Mouse (Mus musculus): Measurements from ENCODE around the gene Gm37240.

The Gm37240 gene

GRCm38 (mm10) chr3:85619345-85619744 is 268.0 kb downstream of the Gm37240 start:
- DNase-seq, result no peak

GRCm38 (mm10) chr3:85618885-85619284 is 268.4 kb downstream of the Gm37240 start:
- DNase-seq, result peak; percentile 44

DNA sequence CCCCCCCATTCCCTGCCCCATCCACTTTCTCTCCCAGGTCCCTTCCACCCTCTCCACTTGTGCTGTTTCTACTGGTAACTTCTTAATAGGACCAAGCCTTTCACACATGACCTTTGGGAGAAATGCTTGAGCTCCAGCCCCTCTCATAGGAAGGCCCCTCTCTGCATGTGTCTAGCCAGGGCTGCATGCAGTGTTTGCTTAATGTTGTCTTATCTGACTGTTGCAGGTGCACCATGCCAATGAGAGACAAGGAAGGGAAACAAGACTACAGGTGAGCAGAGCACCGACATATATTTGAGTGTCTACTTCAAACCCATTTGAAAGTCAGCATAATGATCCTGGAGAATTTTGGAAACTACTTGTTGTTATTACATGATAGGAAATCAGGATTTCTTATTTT is 270.9 kb downstream of the Gm37240 start:
- no peak for DNase-seq

DNA sequence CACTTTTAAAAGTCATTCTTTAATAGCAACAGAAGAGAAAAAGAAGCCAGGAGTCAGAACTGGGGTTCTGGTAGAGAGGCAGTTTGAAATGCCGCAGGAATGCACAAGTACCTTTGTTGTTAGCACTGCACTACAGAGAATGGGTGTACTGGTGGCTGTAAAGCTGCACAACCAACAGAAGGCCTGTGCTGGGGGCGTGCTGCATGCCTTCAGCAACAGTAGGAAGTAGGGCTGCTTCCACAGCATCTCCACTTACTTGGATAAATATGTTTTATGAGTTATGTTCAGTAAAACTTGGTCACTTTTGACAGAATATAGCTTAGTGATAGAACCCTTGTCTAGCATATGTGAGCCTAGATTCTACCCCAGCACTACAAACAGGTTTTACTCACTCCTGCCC is 279.6 kb downstream of the Gm37240 start:
- DNase-seq, result no peak

DNA sequence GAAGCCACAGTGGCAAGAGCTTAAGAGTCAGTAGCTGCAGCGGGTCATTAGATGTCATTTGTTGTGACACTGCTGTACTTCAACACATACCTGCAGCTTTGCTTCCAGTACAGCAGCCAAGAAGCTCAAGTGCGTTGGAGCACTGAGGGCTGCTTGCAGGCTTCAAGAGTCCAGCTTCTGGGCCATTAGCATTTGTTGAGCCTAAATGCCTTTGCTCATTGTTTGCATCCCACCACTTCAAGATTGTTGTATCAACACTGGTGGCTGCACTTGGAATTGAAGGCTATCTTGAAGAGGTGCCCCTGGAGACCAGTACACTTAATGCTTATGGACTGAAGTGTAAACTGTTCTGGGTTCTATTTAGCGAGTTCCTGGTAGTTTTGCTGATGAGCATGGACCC is 280.4 kb downstream of the Gm37240 start:
- DNase-seq, result no peak

DNA sequence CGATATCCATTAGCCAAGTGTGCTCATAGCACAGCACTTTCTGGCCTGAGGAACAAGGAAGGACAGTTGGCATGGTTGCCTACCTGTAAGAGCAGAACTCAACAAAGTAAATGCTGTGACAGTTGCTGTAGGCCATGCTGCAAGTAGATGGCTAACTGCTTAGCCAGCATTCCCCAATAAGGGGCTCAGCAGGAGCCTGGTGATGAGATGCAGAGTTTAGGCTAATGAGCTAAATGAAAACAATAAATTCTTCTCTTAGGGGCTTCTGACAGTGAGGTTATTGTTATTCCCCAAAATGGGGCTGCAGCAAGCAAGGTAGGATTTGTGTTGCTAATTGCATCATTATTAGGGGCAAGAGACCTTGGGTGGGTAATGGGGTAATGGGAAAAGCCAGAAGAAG is 283.5 kb downstream of the Gm37240 start:
- DNase-seq, result no peak

- DNase-seq, result peak; percentile 73
Measured at GRCm38 (mm10) chr3:85601841-85602305, 285.4 kb downstream of the Gm37240 start.

DNA sequence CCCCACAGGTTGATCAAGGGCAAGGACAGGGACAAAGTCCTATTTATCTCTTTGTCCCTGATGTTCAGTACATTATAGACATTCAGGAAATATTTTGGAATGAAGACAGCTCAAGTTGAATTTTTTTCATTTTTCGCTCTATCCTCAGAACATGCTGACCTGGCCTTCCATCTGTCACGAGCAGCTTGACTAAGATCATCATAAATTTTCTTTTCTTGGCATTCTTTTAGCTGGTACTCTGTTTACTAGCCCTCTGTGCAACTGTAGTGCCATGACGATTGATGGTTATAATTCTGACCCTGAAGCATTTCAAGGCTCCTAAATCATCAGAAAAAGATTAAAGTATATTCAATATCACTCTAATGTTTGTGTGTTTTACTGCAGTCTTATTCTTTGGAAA is 287.8 kb downstream of the Gm37240 start:
- DNase-seq, result no peak

DNA sequence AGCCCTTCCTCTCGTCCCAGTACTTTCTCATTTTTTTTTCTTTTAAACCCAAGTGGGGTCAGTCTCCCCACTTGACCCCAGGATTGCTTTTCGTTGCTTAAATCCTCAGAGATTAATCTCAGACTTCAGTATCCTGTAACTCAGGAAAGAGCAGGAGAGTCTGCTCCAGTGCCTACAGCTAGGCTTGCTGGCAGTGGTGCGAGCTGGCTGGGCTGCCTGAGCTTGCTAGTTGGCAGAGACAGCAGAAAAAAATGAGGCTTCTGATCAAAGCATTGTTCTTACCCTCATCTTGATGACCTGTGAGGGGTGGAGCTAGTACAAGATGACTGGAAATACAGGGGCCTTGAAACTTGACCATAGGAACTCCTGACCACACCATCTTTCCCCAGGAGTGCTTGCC is 292.9 kb downstream of the Gm37240 start:
- DNase-seq, result no peak

DNA sequence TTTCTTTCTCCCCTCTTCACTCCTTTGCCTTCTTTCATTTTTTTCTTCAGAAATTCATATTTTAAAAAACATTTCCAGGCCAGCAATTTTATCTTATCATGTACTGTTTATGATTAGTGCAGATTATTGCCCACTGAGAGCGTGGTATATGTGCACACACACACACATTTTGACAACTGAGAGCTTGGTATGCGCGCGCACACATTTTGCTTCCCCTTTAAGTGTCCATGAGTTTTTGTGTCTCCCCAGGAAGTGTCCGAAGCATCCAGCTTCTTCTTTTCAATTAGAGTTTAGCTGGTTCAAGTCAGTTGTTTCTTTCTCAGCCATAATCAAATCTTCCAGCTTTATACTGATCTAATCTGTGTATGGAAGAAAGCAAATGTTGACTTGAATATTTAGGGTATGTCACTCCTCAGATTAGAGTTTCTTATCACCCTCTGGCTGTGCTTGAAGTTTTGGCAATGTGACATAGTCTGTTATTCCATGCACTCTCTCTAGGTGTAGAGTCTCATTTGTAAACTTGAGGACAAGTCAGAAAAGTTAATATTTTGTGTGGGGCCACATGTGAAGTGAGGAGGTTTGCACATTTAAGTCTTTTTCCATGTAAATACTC is 294.6 kb downstream of the Gm37240 start:
- no peak for DNase-seq

DNA sequence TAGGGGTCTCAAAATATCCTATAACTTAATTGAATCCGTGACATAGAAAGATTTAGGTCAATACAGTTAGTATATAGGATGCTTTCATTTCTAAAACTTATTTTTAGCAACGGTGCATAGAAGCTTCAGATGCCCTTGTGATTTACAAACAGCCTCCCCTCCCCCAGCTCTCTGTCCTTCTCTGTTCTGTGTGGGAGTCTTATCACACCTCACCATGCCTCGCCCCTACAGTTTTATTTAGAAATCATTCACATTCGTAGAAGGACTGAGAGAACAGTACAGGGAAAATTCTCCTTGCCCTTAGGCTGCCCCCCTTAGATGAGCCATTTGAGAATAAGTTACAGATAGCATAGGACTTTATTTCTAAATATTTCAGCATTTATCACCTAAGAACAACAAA is 295.3 kb downstream of the Gm37240 start:
- DNase-seq, result no peak

DNA sequence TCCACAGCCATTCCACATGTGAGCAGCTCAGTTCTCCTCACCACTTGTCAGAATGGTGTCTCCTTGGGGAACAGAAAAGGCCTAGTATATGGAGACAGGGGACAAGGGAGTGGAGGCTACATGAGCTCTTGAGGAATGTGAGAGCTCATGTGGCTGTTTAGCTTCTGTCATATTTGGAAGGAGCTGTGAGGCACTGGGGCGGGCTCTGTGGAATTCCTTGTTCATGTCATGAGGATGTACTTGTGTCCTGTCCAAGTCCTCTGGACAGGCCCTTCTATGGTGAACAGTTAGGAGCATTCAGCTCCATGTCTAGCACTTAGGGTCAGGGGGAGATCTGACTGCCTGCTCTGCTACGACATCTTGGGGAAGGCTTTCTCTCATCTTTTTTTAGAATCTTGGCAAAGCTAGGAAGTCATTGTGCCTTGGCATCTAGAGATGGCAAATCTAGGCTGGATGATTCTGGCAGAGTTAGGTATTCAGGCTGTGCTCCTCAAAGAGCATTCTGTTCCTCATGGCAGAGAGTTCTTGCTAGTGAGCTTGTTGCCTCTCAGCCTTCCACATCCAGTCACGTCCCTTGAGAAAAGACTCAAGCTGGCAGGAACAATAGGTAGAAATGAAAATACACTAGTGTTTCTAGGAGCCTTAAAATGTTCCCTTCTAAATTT is 297.1 kb downstream of the Gm37240 start:
- peak; percentile 73 for DNase-seq

DNA sequence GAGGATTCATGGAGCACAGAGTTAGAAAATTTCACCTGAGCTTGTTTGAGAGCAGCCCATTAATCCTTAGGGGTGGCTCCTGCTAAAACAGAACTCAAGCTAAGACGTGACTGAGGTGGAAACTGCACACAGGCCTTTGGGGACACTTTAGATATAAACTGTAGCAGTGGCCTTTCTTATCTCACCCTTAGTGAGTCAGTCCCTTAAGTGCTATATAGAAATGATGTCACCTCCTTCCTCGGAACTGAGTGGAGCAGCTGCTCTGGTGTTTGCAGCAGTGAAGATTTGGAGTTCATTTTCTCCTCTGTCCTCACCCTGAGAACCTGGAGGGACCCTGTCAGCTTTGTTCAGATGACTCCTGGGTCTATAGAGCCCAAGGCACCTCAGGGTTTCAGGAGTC is 298.6 kb downstream of the Gm37240 start:
- no peak for DNase-seq

DNA sequence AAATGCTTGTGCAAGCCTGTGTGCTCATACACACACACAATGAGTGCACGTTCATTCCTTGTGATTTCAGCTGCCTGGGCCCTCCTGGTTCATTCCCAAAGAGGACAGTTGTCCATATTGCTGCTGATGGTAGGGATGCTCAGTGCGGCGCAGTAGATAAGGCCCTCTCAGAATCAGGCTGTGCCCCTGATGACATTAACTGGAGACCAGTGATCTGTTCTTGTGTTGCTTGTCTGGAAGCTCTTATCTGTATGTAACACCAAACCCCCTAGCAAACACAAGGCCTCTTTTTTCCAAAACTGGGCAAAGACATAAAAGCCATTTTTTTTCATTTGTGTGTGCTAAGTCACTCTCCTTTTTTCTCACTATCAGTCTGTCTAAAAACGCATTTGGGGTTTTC is 302.4 kb downstream of the Gm37240 start:
- DNase-seq, result no peak

- DNase-seq, result no peak
Measured at GRCm38 (mm10) chr3:85583194-85583593, 304.1 kb downstream of the Gm37240 start.

- peak; percentile 72 for DNase-seq
Measured at GRCm38 (mm10) chr3:85582726-85583125, 304.6 kb downstream of the Gm37240 start.

- peak; percentile 100 for DNase-seq
Measured at GRCm38 (mm10) chr3:85573864-85574830, 313.2 kb downstream of the Gm37240 start, which contains the start of gene Gatb. Gene Gatb (plus strand): TSS chr3:85574119.

DNA sequence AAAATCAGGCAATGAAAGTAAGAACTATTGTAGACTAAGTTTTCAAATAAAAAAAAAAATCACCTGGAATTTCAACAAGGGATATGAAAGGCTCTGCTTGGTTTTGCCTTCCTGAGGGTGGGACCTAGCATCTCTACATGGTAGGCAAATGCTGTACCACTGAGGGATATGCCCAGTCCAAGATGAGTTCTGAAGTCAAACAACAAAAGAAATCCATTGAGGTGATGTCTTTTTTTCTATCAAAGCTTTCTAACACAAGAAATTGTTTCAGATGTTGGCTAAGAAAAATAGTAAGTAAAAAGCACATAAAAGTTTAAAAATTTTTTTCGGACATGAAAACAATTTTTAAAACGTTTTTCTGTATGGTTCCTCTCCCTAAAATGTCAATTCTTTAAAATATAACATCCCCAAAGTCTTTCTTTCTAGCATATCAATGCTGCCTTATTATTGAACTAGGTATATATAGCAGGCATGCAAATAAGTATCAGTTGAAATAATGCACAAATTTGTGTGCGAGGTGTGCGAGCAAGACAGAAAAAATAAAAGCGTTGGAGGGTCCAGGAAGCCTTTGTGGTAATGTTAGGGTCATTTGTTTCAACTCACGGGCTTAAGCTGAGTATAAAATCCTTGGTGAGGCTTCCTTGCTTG is 314.0 kb downstream of the Gm37240 start:
- DNase-seq, result no peak

- peak; percentile 47 for DNase-seq
Measured at GRCm38 (mm10) chr3:85572502-85572901, 314.8 kb downstream of the Gm37240 start.

DNA sequence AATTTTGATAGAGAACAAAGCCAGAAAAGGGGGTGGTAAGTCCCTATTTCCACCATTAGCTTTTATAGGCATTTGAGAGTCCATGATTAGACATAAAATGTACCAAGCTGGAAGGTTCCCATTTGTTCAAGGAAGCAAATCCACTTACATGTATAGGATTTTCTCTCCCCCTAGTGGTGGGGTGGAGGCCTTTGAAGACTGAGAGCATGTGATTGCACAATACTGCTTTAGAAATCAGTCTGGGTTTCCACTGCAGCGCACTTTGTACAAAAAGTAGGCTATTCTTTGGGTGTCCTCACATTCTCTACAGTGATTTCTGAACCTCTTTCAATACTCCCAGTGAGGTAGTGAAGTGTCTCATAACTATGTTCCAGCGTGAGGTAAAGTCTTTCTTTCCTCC is 316.0 kb downstream of the Gm37240 start:
- peak; percentile 75 for DNase-seq

DNA sequence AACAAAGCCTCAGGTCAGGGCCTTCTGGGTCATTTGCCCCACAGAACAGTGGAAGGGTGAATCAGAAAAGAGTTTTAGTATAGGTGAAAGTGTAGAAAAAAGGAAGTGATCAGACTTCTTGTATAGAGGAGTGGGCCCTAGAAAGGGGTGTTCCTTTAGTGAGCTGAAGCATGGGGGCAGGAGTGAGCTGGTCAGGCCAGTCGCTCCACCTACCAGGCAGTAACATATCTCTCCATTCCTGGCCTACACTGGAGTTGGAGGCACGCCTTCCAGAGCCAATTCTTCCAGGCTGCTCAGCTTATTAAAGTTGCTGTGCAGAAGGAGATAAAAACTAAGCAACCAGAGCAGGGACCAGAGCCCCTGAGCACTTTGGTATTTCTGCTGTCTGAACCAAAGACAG is 322.7 kb downstream of the Gm37240 start:
- no peak for DNase-seq

- no peak for DNase-seq
Measured at GRCm38 (mm10) chr3:85553731-85554277, 333.5 kb downstream of the Gm37240 start.

DNA sequence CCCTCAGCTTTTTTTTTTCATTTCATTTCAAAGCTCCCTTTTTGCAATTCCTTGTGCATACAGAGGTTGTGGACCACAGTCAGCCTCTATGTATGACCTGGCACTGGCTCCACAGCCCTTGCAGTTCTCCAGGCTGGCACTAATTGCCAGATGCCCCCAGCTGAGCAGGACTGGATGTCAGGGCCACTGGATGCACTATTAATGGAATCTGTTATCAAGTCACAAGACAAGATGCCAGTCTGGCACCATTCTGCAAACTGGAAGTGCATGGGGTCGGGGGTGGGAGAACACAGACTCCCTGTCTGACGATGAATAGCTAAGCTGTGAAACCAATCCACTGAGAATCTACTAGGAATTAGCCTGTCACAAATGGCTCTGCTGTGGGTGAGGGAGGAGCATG is 336.0 kb downstream of the Gm37240 start:
- DNase-seq, result no peak
